Mouse (Mus musculus) erythroblast, embryonic 14.5 days (primary cell): ENCODE data around the gene Adamts4.

Experiments
- GATA1 ChIP-seq: IDR thresholded peaks from 2 replicates; pipeline ENCODE4 v1.6.1; 2012; ENCODE audit warnings: low read length, inconsistent platforms, mixed read lengths
- TAL1 ChIP-seq: IDR thresholded peaks from 3 replicates; pipeline ENCODE4 v1.6.1; 2012; ENCODE audit warnings: low read length, inconsistent platforms, mixed read lengths

DNA sequence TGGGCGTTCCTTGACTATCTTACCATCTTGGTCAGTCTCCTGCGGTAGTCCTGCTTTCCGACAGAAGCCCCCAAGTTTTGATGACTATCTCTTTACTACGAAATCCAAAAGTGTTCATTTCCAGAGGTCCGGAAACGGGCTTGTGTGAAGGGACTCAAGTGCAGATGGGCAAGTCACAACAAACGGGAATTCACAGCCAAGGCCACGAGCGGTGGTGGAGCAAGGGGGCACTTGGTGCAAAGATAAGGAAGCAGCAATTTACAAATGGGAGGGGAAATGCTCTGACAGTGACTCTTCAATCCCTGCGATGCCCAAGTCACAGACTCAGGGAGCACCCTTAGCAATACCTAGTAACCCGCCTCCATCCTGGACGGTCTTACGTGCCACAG, 2.8 kb upstream of the Adamts4 start:
- TF ChIP-seq TAL1 (no peak), GATA1 (no peak)
